Mouse (Mus musculus) thymus, postnatal 36 days (tissue): ENCODE measurements around the gene Rab4a.

Experiments
- DNase-seq, 2 experiments: peaks; one replicate each; pipeline ENCODE4 v3.0.0; 2022; ENCODE audit warnings: mixed read lengths in 2 of 2

The Rab4a gene

GRCm38 (mm10) chr8:123805718-123806373, at the start of gene Rab4a:
Gene Rab4a, plus strand, starts transcription at chr8:123805985.
- DNase-seq: peak; percentile 64 to 75

DNA sequence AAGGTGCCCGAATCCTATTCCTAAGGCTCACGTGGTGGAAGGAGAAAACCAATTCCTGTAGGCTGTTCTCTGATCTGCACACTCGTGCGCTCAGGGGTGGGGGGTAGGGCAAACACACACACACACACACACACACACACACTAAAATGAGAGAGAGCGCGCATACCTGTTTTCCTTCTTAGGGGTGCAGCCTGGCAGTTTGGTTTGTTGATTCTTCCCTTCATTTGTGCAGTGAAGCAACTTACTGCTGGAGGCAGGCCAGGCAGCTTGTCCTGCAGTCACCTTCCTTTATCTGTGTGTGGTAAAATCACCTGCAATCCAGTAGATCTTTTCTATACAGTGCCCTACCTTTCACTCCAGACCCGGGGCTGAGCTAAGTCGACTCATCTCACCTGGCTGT, 48.9 kb upstream of the Rab4a start:
- DNase-seq: no peak

DNA sequence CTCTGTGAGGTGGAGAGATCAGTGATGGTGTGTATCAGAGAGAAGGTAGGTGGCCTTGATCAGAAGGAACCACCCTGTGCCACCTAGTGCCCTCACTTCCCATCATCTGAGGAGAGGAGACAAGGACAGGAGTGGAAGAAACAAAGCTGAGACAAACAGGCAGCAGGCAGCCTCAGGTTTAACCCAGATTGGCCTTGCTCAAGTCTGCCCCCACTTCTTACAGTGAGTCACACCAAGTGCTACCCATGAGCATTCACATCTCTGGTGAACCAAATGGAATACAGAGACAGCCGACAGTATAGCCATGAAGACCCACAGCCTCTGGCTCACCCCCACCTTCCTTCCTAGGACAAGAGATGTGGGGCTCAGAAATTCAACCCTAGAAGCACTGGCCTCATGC, 46.9 kb upstream of the Rab4a start:
- no peak for DNase-seq

GRCm38 (mm10) chr8:123759933-123760332, 45.9 kb upstream of the Rab4a start:
- DNase-seq: no peak

- no peak for DNase-seq
Observed at GRCm38 (mm10) chr8:123760579-123760978, 45.2 kb upstream of the Rab4a start.

- DNase-seq: no peak
Observed at GRCm38 (mm10) chr8:123761266-123761882, 44.4 kb upstream of the Rab4a start.

GRCm38 (mm10) chr8:123761883-123762270, 43.9 kb upstream of the Rab4a start:
- no peak for DNase-seq

DNA sequence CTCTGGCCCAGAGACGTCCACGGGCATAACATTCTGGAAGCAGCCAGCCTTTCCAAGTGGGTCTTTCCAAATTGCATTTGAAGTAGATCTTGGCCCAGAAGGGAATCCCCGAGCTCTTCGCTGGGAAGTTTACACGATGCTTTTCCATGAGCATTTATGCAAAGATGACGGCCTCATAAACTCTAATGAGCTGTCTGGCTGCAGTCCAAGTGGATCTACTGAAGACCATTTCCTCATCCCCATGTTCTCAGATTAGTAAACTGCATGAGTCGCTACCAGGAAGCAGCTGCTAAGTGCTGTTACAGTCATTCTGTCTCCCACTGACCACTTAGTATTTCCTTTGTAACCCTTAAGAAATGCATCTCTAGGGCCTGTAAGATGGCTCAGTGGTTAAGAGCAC, 42.4 kb upstream of the Rab4a start:
- DNase-seq: no peak

- no peak for DNase-seq
Observed at GRCm38 (mm10) chr8:123764671-123765070, 41.1 kb upstream of the Rab4a start.

- DNase-seq: no peak
Observed at GRCm38 (mm10) chr8:123766516-123766915, 39.3 kb upstream of the Rab4a start.

- DNase-seq: no peak
Observed at GRCm38 (mm10) chr8:123767874-123768273, 37.9 kb upstream of the Rab4a start.

GRCm38 (mm10) chr8:123768492-123769356, 37.1 kb upstream of the Rab4a start:
- peak in 1 of 2 experiments; percentile 6 for DNase-seq

DNA sequence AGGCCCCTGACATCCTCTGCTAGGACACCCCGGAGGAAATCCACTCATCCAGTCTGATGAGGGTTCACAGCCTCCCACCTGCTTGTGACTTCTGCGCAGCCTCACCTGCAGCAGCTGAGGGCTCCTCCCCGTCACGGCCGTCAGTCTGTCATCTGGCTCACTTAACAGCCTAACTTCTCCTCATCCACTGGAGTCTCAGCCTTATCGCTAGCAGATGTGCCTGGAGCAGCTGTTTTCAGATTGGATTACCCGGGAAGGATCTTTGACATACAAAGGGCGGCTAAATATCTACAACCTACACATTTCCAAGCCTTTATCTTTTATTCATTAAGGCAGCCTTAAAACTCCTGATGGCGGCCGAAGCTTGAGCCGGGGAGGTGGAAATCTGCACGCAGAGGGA, 32.3 kb upstream of the Rab4a start:
- DNase-seq: no peak

- DNase-seq: no peak
Observed at GRCm38 (mm10) chr8:123774491-123774890, 31.3 kb upstream of the Rab4a start.

DNA sequence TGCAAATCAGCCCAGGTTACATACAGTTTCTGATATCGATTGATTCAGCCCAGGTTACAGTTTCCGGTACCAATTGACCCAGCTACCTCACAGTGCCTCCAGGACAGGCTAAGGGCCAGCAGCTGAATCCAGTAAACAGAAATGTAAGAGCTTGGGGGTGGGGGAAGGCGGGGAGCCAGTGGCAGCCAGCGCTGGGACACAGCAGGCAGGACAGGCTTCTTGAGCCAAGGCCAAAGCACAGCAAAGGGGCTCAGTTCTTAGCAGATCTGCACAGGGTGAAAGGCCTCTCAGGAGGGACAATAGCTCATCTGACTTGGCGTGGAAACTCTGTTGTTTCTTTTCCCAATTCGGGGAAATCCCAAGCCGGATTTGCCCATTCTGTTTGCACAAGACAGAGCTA, 28.5 kb upstream of the Rab4a start:
- no peak for DNase-seq

GRCm38 (mm10) chr8:123780471-123780870, 25.3 kb upstream of the Rab4a start:
- no peak for DNase-seq

GRCm38 (mm10) chr8:123781256-123781655, 24.5 kb upstream of the Rab4a start:
- no peak for DNase-seq

DNA sequence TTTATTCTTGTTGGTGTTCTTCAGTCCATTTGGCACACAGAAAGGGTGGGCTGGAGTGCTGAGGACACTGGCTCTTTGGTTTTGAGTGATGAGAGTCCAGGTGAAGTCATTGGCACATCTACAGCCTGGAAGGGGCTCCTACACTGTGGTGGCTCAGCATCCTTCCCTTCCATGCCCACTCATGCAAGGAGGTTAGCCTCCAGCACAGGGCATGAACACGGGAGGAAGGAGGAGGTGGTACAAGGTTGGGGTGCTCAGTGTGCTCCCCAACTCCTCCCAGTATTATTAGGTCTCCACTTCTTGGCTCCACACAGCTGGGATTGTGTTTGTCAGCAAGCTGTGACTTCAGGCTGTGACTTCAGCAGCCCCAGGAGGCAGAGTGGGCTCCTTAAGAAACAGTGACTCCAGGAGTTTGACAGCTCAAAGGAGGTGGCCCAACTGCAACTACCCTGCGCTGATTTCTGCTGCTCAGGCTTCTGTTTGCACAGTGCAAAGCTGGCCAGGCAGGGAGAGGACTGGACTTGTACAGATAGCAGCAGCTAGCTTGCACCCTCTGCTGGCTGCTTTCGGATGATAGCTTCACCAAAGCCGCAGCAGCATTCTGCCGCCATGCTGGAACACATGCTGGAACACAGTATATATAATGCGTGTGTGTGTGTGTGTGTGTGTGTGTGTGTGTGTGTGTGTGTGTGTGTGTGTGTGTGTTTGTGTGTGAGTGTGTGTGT, 22.1 kb upstream of the Rab4a start:
- DNase-seq: peak; percentile 22 to 25

DNA sequence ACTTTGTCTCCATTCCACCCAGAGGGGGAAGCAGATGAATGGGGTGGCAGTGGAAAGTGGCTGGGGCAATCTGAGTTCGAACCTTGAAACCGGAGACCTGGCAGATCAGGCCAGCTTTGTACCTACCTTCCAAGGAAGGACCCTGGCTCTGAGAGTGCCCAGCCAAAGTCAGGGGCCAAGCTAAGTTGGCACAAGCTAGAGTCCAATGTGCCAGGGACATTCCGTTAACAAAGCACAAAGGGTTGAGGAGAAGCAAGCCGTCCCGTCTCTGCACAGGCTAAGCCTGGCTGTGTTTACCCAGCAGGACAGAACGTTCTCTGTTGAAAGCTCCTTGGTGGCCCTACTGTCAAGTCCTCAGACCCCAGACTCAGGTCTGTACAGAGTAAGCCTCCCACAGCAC, 19.6 kb upstream of the Rab4a start:
- DNase-seq: no peak

DNA sequence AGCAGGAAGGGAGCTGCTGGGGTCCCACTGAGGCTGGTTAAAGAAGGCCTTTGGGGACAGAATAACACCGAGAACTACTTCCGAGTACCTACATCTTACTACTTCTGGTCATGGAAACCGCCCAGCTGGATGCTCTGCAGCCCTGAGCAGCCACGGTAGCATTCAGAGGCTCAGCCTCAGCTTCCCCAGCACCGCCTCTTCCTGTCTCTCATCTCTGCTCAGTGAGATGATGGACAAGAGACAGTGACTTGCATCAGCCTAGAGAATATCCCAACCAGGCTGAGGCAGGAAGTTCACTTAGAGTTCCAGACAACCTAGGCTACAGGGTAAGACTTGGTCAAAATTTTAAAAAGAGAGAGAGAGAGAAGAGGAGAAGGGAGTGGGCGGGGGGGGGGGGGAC, 19.1 kb upstream of the Rab4a start:
- no peak for DNase-seq

DNA sequence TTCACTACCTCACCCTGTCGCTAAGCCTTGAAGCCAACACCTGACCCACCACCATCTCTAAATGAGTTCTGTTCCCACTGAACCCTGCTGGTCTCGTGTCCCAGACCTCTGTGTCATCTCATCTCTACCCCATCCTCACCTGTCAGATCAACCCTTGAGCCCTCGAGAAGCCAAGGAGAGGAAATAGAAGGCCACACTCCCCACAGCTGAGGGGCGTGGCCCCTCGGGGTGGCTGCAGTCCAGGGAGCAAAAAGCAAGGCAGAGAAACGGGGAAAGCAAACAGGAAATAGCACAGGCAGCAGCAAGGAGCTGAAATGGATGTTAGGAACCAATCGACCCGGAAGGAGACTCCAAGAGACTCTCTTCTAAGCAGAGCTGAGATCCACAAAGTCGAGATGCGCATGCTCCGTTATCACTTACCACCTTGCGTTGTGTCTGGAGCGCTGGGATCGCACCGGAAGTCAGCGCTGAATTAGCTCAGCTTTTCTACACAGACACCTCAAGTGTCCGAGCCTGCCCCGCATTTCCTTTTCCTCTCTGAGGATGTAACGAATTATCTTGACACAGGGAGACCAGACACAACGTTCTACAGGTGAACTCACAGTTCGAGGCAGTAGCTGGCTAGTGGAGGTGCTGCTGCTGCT, 18.4 kb upstream of the Rab4a start:
- DNase-seq: peak; percentile 6 to 23

- no peak for DNase-seq
Observed at GRCm38 (mm10) chr8:123788416-123789170, 17.2 kb upstream of the Rab4a start.
